Mouse (Mus musculus): ENCODE measurements around the gene Ccdc3. TPM values are rescaled to one million over a fixed set of nuclear protein-coding genes. Genes with fewer than 3 reads are reported as not detected.

Ccdc3 gene
- polyA plus RNA-seq, 1 experiment, result 11.5 TPM

- no peak overlapping the region for H3K4me3 ChIP-seq (ENCODE audit: insufficient read depth, low read length)
- no peak overlapping the region for H3K27ac ChIP-seq (ENCODE audit: insufficient read depth, low read length)
- TF ChIP-seq CTCF (IDR thresholded peaks at IDR 0.05; ENCODE audit: borderline replicate concordance, insufficient read depth, low read length) (no peak), POLR2A (IDR thresholded peaks at IDR 0.05; ENCODE audit: low read depth, low read length) (no peak)
- H3K4me1 ChIP-seq (ENCODE audit: control insufficient read depth, insufficient read depth, low read length), result peaks cover 9% of the 10 kb centered on the region; the same call in 1 of the 2 replicates
Observed at GRCm38 (mm10) chr2:5172773-5173172, 35.2 kb downstream of the Ccdc3 start.

GRCm38 (mm10) chr2:5174716-5175115 lies 37.1 kb downstream of the Ccdc3 start:
- H3K4me3 ChIP-seq (ENCODE audit: insufficient read depth, low read length), result no peak overlapping the region
- H3K4me1 ChIP-seq (ENCODE audit: control insufficient read depth, insufficient read depth, low read length), result peaks cover 12% of the 10 kb centered on the region
- no peak for TF ChIP-seq CTCF (IDR thresholded peaks at IDR 0.05; ENCODE audit: borderline replicate concordance, insufficient read depth, low read length)
- no peak for TF ChIP-seq POLR2A (IDR thresholded peaks at IDR 0.05; ENCODE audit: low read depth, low read length)
- peak overlapping the region; percentile 49; the same call in 1 of the 2 replicates for H3K27ac ChIP-seq (ENCODE audit: insufficient read depth, low read length)

- no peak for TF ChIP-seq CTCF (IDR thresholded peaks at IDR 0.05; ENCODE audit: borderline replicate concordance, insufficient read depth, low read length)
- no peak for TF ChIP-seq POLR2A (IDR thresholded peaks at IDR 0.05; ENCODE audit: low read depth, low read length)
- H3K4me1 ChIP-seq (ENCODE audit: control insufficient read depth, insufficient read depth, low read length), result peaks cover 5% of the 10 kb centered on the region; the same call in 1 of the 2 replicates
- no peak overlapping the region for H3K27ac ChIP-seq (ENCODE audit: insufficient read depth, low read length)
- no peak overlapping the region for H3K4me3 ChIP-seq (ENCODE audit: insufficient read depth, low read length)
Observed at GRCm38 (mm10) chr2:5181462-5182443, 44.2 kb downstream of the Ccdc3 start.

GRCm38 (mm10) chr2:5184166-5184565 lies 46.6 kb downstream of the Ccdc3 start:
- Histone ChIP-seq H3K27ac (ENCODE audit: insufficient read depth, low read length) (no peak overlapping the region), H3K4me1 (ENCODE audit: control insufficient read depth, insufficient read depth, low read length) (peaks cover 3% of the 10 kb centered on the region; the same call in 1 of the 2 replicates), H3K4me3 (ENCODE audit: insufficient read depth, low read length) (no peak overlapping the region)
- TF ChIP-seq CTCF (IDR thresholded peaks at IDR 0.05; ENCODE audit: borderline replicate concordance, insufficient read depth, low read length) (no peak), POLR2A (IDR thresholded peaks at IDR 0.05; ENCODE audit: low read depth, low read length) (no peak)

GRCm38 (mm10) chr2:5185631-5186030 lies 48.1 kb downstream of the Ccdc3 start:
- H3K4me3 ChIP-seq (ENCODE audit: insufficient read depth, low read length), result no peak overlapping the region
- H3K4me1 ChIP-seq (ENCODE audit: control insufficient read depth, insufficient read depth, low read length), result 0 out of 2 replicates have a peak, but pooled peaks cover 2% of the 10 kb centered on the region
- TF ChIP-seq CTCF (IDR thresholded peaks at IDR 0.05; ENCODE audit: borderline replicate concordance, insufficient read depth, low read length) (no peak), POLR2A (IDR thresholded peaks at IDR 0.05; ENCODE audit: low read depth, low read length) (no peak)
- no peak overlapping the region for H3K27ac ChIP-seq (ENCODE audit: insufficient read depth, low read length)

DNA sequence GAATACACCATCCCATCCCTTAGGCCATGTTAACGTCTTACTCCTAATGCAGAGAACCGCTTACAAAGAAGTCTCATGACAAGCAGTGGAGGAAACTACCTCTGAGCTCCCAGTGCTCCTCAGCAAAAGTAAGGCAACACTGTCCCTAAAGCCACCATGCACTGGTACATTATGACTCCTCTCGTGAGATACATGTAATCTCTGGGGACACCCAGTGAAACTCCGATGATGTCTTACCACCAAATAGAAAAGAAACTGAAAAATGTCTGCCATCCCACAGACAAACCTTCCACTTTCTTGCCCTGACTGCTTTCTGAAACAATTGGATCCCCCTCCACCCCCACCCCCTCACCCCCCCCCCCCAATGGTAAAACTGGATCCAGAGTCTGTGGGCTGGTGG lies 54.6 kb downstream of the Ccdc3 start:
- TF ChIP-seq POLR2A (IDR thresholded peaks at IDR 0.05; ENCODE audit: low read depth, low read length) (no peak), CTCF (IDR thresholded peaks at IDR 0.05; ENCODE audit: borderline replicate concordance, insufficient read depth, low read length) (no peak)
- Histone ChIP-seq H3K4me3 (ENCODE audit: insufficient read depth, low read length) (no peak overlapping the region), H3K4me1 (ENCODE audit: control insufficient read depth, insufficient read depth, low read length) (no peaks in the 10 kb centered on the region), H3K27ac (ENCODE audit: insufficient read depth, low read length) (no peak overlapping the region)

DNA sequence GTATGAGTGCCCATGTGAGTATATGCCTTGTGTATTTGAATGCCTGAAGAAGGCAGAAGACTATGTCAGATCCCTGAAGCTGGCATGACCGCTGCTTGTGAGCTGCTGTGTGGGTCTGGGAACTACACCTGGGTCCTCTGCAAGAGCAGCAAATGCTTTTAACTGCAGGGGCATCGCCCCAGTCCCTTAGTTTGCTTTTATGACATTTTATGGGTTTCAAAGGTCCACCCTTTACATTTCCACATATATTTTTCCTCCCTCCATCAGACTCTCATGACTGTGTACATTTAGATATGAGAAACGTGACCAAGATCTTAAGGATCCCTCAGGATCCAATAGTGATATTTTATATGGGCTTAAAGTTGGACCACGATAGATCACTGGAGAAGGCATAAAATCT lies 55.5 kb downstream of the Ccdc3 start:
- no peaks in the 10 kb centered on the region for H3K4me1 ChIP-seq (ENCODE audit: control insufficient read depth, insufficient read depth, low read length)
- no peak overlapping the region for H3K4me3 ChIP-seq (ENCODE audit: insufficient read depth, low read length)
- no peak overlapping the region for H3K27ac ChIP-seq (ENCODE audit: insufficient read depth, low read length)
- TF ChIP-seq CTCF (IDR thresholded peaks at IDR 0.05; ENCODE audit: borderline replicate concordance, insufficient read depth, low read length) (no peak), POLR2A (IDR thresholded peaks at IDR 0.05; ENCODE audit: low read depth, low read length) (no peak)

- Histone ChIP-seq H3K4me3 (ENCODE audit: insufficient read depth, low read length) (no peak overlapping the region), H3K4me1 (ENCODE audit: control insufficient read depth, insufficient read depth, low read length) (no peaks in the 10 kb centered on the region), H3K27ac (ENCODE audit: insufficient read depth, low read length) (no peak overlapping the region)
- TF ChIP-seq POLR2A (IDR thresholded peaks at IDR 0.05; ENCODE audit: low read depth, low read length), result no peak
- no peak for TF ChIP-seq CTCF (IDR thresholded peaks at IDR 0.05; ENCODE audit: borderline replicate concordance, insufficient read depth, low read length)
Observed at GRCm38 (mm10) chr2:5194701-5195215, 57.2 kb downstream of the Ccdc3 start.

DNA sequence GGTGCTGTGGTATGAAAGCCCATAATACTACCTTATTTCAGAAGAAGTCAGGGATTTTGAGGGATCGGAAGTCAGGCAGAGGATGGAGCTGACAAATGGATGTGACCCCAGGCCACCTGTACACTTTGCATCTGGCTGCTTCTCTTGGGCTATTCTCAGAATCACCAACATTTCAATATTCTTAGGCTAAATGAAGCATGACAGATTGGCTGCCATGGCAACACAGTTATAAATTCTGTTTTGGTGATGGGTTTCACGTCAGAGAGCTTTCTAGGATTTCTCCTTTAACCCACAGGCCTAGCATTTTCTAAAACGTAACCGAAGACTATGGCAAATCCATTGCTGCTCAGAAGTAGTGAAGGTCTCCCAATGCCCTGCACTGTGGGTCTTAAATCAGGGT lies 59.9 kb downstream of the Ccdc3 start:
- TF ChIP-seq POLR2A (IDR thresholded peaks at IDR 0.05; ENCODE audit: low read depth, low read length), result no peak
- no peak for TF ChIP-seq CTCF (IDR thresholded peaks at IDR 0.05; ENCODE audit: borderline replicate concordance, insufficient read depth, low read length)
- Histone ChIP-seq H3K27ac (ENCODE audit: insufficient read depth, low read length) (no peak overlapping the region), H3K4me1 (ENCODE audit: control insufficient read depth, insufficient read depth, low read length) (no peaks in the 10 kb centered on the region), H3K4me3 (ENCODE audit: insufficient read depth, low read length) (no peak overlapping the region)

GRCm38 (mm10) chr2:5199289-5199688 lies 61.7 kb downstream of the Ccdc3 start:
- Histone ChIP-seq H3K27ac (ENCODE audit: insufficient read depth, low read length) (no peak overlapping the region), H3K4me1 (ENCODE audit: control insufficient read depth, insufficient read depth, low read length) (no peaks in the 10 kb centered on the region), H3K4me3 (ENCODE audit: insufficient read depth, low read length) (no peak overlapping the region)
- TF ChIP-seq POLR2A (IDR thresholded peaks at IDR 0.05; ENCODE audit: low read depth, low read length), result no peak
- no peak for TF ChIP-seq CTCF (IDR thresholded peaks at IDR 0.05; ENCODE audit: borderline replicate concordance, insufficient read depth, low read length)

Measured in embryonic fibroblast, embryonic 13.5 days (primary cell).